Mouse (Mus musculus): ENCODE data around the gene Olfr60. TPM values are rescaled to one million over a fixed set of nuclear protein-coding genes. Genes with fewer than 3 reads are reported as not detected.

Olfr60 gene
- total RNA-seq (2014; fragmentation: Nextera tagmentation): not detected in 2 replicates
- total RNA-seq (2017): not detected in 2 replicates

DNA sequence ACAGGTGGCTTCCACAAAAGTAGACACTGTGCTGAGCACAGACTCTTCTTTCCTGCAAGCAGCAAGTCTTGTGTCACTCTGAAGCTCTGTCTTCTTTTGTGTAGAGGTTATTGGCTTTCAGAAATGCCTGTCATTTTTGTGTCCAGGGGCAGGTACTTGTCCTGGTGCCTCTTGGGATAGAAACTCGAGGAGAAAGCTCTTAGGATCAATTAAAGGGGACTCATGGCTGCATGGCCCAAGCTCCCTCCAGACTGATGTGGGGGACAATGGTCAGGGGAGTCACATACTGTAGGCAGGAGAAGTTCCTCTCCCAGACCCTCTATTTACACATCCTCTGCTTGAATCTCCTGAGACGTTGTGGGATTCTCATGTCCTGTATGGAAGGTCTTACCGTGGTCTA, at the start of gene Olfr60:
Olfr60 (minus strand) TSS at position 101 of the 400 bp plus-strand sequence.
- ATAC-seq (replicated peaks; ENCODE audit: low FRiP score, low TSS enrichment, poor library complexity, severe bottlenecking): no peak

DNA sequence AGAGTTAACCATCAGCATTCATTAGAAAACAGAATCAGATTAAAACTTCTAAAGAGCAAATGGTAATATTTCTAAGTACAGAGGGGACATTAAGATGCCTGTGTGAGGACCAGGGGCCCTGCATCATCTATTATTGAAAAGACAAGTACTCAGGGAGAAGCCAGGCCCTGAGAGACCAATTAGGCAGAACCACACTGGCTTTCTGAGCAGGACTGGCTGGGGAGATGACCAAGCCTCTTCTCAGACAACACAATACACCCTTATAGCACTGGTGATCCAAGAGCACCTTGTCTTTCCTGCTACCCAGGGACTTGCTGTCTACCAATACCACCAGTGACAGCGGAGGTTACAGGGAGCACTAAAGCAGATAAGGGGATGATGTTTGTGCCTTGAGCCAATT, 41.3 kb upstream of the Olfr60 start, which contains the start of gene Olfr531:
Olfr531 (minus strand) TSS at position 101 of the 400 bp plus-strand sequence.
- ATAC-seq (replicated peaks; ENCODE audit: low FRiP score, low TSS enrichment, poor library complexity, severe bottlenecking): no peak

GRCm38 (mm10) chr7:140376911-140377310, 15.4 kb upstream of the Olfr60 start:
- ATAC-seq (replicated peaks; ENCODE audit: low FRiP score, low TSS enrichment, poor library complexity, severe bottlenecking): no peak

GRCm38 (mm10) chr7:140376231-140376630, 14.8 kb upstream of the Olfr60 start, which contains the start of gene Olfr530:
Gene Olfr530 (minus strand): TSS chr7:140376331.
- no peak for ATAC-seq (replicated peaks; ENCODE audit: low FRiP score, low TSS enrichment, poor library complexity, severe bottlenecking)

- no peak for ATAC-seq (replicated peaks; ENCODE audit: low FRiP score, low TSS enrichment, poor library complexity, severe bottlenecking)
Measured at GRCm38 (mm10) chr7:140374300-140374699, 12.8 kb upstream of the Olfr60 start.

DNA sequence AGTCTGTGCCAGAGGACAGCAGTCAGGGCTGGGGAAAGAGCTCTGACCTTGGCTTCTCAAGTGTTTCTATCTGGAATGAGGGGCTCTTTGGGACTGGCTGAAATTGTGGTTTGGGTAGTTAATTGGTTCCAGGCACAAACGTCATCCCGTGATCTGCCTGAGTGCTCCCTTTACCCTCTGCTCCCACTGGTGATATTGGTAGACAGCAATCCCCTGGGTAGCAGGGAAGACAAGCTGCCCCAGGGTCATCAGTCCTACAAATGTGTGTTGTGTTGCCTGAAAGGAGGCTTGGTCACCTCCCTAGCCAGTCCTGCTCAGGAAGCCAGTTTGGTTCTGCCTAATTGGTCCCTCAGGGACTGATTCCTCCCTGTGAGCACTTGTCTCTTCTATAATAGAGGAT, 27.8 kb downstream of the Olfr60 start, which contains the start of gene Olfr527:
Olfr527 (plus strand) TSS at position 301 of the 400 bp plus-strand sequence.
- ATAC-seq (replicated peaks; ENCODE audit: low FRiP score, low TSS enrichment, poor library complexity, severe bottlenecking): no peak

GRCm38 (mm10) chr7:140329766-140330304, 31.6 kb downstream of the Olfr60 start:
- ATAC-seq (replicated peaks; ENCODE audit: low FRiP score, low TSS enrichment, poor library complexity, severe bottlenecking): no peak

GRCm38 (mm10) chr7:140321135-140321534, 40.3 kb downstream of the Olfr60 start:
- ATAC-seq (replicated peaks; ENCODE audit: low FRiP score, low TSS enrichment, poor library complexity, severe bottlenecking): no peak

DNA sequence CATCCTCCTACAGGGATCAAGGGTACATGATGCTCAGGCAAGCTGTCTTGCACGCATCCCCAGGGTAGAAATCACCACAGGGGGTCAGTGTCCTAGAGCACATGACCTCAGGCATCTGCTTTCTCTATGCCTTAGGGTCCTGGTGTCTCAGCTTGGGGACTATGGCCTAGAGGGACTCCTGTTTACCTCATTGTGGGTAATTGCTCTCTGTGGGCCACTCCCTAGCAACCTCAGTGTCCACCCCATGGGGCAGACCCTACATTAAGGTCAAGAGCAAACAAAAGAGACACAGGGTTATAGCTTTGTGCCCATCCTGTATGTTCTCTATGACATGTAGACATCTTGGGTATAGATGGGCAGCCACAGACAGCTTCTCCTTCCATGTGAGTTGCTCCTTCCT, 40.9 kb downstream of the Olfr60 start, which contains the start of gene Olfr525:
Olfr525 (plus strand) TSS at position 301 of the 400 bp plus-strand sequence.
- ATAC-seq (replicated peaks; ENCODE audit: low FRiP score, low TSS enrichment, poor library complexity, severe bottlenecking): no peak

DNA sequence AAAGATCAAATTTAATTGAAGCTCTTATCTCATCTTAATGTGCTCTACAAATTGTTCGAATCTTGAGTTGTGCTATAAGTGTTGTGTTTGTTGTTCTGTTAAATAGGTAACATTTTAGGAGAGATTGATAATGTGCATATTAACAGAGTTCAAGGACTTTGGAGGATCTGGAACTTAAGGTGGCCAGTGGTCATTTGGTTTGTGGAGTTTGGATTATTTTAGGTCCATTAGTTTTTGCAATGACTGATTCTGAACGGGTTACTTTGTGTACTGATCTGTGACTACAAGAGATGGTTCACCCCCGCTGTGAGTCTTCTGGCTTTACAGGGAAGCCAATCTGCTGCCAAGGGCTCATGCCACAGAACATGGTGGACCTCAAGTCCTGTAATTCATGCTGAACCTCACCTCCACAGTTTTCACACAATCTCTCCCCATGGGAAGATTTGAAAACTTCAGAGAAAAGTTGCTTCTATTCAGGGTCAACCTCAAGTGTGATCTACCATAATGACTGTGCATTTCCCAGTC, 41.5 kb downstream of the Olfr60 start:
- no peak for ATAC-seq (replicated peaks; ENCODE audit: low FRiP score, low TSS enrichment, poor library complexity, severe bottlenecking)

DNA sequence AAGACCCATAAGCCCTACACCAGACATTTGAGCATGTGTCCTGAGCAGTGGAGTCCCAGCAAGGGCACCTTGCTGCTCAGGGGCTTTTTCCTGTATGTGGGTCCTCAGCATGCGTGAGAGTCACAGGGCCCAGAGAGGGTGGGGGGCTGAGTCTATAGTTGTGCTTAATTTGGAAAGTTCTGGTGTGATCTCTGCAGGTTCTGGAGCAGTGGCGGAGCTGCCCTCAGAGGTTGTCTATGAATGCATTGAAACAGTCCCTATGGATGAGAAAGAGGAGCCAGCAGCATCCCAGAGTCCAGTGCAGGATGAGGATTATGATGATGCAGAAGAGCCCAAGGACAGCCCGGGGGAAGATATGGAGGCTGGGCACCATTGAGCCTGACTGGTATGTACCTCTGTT, 62.1 kb downstream of the Olfr60 start:
- no peak for ATAC-seq (replicated peaks; ENCODE audit: low FRiP score, low TSS enrichment, poor library complexity, severe bottlenecking)

DNA sequence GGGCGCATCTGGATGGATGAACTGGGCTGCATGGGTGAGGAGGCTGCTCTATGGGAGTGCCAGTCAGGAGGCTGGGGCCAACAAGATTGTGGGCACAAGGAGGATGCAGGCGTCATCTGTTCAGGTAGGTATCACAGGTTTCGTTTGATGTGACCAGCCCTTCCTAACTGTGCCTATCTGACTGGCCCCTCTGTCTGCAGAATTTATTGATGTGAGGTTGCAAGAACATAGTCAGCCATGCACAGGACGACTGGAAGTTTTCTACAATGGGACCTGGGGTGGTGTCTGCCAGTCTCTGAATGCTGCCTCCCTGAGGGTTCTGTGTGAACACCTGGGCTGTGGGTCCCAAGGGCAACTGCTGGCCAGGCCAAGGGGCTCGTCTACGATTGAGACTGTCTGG, 64.6 kb downstream of the Olfr60 start:
- ATAC-seq (replicated peaks; ENCODE audit: low FRiP score, low TSS enrichment, poor library complexity, severe bottlenecking): no peak

DNA sequence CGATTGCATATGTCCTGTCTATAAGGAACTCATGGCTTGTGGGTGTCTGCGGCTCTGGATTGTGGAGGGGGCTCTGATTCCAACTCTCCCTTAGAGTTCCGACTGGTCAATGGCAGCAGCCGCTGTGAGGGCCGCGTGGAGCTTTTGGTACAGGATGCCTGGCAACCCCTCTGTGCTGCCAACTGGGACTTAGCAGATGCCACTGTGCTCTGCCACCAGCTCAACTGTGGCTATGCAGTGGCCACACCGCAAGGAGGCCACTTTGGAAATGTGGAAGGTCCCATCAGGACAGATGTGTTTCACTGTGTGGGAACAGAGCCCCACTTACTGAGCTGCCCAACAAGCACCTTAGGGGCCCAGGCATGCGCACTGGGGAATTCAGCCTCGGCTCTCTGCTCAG, 65.7 kb downstream of the Olfr60 start:
- ATAC-seq (replicated peaks; ENCODE audit: low FRiP score, low TSS enrichment, poor library complexity, severe bottlenecking): no peak

Other genes with a start within 250 kb of the Olfr60 start
- 15.1 and 22.1 TPM in 2 replicates for gene Paox, start 245.9 kb downstream of the Olfr60 start, total RNA-seq (2014; fragmentation: Nextera tagmentation)
- gene Paox, start 245.9 kb downstream of the Olfr60 start, total RNA-seq (2017): 4.1 and 6.9 TPM in 2 replicates
- gene Echs1, start 245.2 kb downstream of the Olfr60 start, total RNA-seq (2014; fragmentation: Nextera tagmentation): 50.1 and 62.9 TPM in 2 replicates
- 52.5 and 85.0 TPM in 2 replicates for gene Echs1, start 245.2 kb downstream of the Olfr60 start, total RNA-seq (2017)
- gene Mtg1, start 224.1 kb downstream of the Olfr60 start, total RNA-seq (2014; fragmentation: Nextera tagmentation): 39.7 and 53.5 TPM in 2 replicates
- gene Mtg1, start 224.1 kb downstream of the Olfr60 start, total RNA-seq (2017): 8.3 and 13.0 TPM in 2 replicates
- gene Sprn, start 206.8 kb downstream of the Olfr60 start, total RNA-seq (2014; fragmentation: Nextera tagmentation): 0.83 TPM in 1 of 2 replicates, not detected in the other
- gene Sprn, start 206.8 kb downstream of the Olfr60 start, total RNA-seq (2017): not detected in 2 replicates
- not detected in 2 replicates for gene Olfr522, start 196.9 kb downstream of the Olfr60 start, total RNA-seq (2014; fragmentation: Nextera tagmentation)
- not detected in 2 replicates for gene Olfr522, start 196.9 kb downstream of the Olfr60 start, total RNA-seq (2017)
- gene Olfr523, start 188.5 kb downstream of the Olfr60 start, total RNA-seq (2014; fragmentation: Nextera tagmentation): not detected in 2 replicates
- gene Olfr523, start 188.5 kb downstream of the Olfr60 start, total RNA-seq (2017): not detected in 2 replicates
- not detected in 2 replicates for gene Olfr524, start 155.7 kb downstream of the Olfr60 start, total RNA-seq (2014; fragmentation: Nextera tagmentation)
- gene Olfr524, start 155.7 kb downstream of the Olfr60 start, total RNA-seq (2017): not detected in 2 replicates
- not detected in 2 replicates for gene Cd163l1, start 143.4 kb downstream of the Olfr60 start, total RNA-seq (2014; fragmentation: Nextera tagmentation)
- gene Cd163l1, start 143.4 kb downstream of the Olfr60 start, total RNA-seq (2017): 0.19 TPM in 1 of 2 replicates, not detected in the other
- gene 5830411N06Rik, start 114.4 kb downstream of the Olfr60 start, total RNA-seq (2014; fragmentation: Nextera tagmentation): not detected in 2 replicates
- not detected in 2 replicates for gene 5830411N06Rik, start 114.4 kb downstream of the Olfr60 start, total RNA-seq (2017)
- not detected in 2 replicates for gene Olfr525, start 40.8 kb downstream of the Olfr60 start, total RNA-seq (2014; fragmentation: Nextera tagmentation)
- not detected in 2 replicates for gene Olfr525, start 40.8 kb downstream of the Olfr60 start, total RNA-seq (2017)
- gene Olfr527, start 27.7 kb downstream of the Olfr60 start, total RNA-seq (2014; fragmentation: Nextera tagmentation): not detected in 2 replicates
- gene Olfr527, start 27.7 kb downstream of the Olfr60 start, total RNA-seq (2017): not detected in 2 replicates
- not detected in 2 replicates for gene Olfr530, start 14.7 kb upstream of the Olfr60 start, total RNA-seq (2014; fragmentation: Nextera tagmentation)
- gene Olfr530, start 14.7 kb upstream of the Olfr60 start, total RNA-seq (2017): not detected in 2 replicates
- gene Olfr531, start 41.2 kb upstream of the Olfr60 start, total RNA-seq (2014; fragmentation: Nextera tagmentation): not detected in 2 replicates
- gene Olfr531, start 41.2 kb upstream of the Olfr60 start, total RNA-seq (2017): not detected in 2 replicates
- not detected in 2 replicates for gene Olfr532, start 60.0 kb upstream of the Olfr60 start, total RNA-seq (2014; fragmentation: Nextera tagmentation)
- gene Olfr532, start 60.0 kb upstream of the Olfr60 start, total RNA-seq (2017): not detected in 2 replicates
- gene Olfr533, start 101.7 kb upstream of the Olfr60 start, total RNA-seq (2014; fragmentation: Nextera tagmentation): not detected in 2 replicates
- gene Olfr533, start 101.7 kb upstream of the Olfr60 start, total RNA-seq (2017): not detected in 2 replicates
- gene Olfr535, start 122.5 kb upstream of the Olfr60 start, total RNA-seq (2014; fragmentation: Nextera tagmentation): not detected in 2 replicates
- gene Olfr535, start 122.5 kb upstream of the Olfr60 start, total RNA-seq (2017): not detected in 2 replicates
- gene Olfr536, start 145.7 kb upstream of the Olfr60 start, total RNA-seq (2014; fragmentation: Nextera tagmentation): not detected in 2 replicates
- not detected in 2 replicates for gene Olfr536, start 145.7 kb upstream of the Olfr60 start, total RNA-seq (2017)
- gene Olfr538, start 206.2 kb upstream of the Olfr60 start, total RNA-seq (2014; fragmentation: Nextera tagmentation): not detected in 2 replicates
- not detected in 2 replicates for gene Olfr538, start 206.2 kb upstream of the Olfr60 start, total RNA-seq (2017)
- gene Olfr46, start 239.6 kb upstream of the Olfr60 start, total RNA-seq (2014; fragmentation: Nextera tagmentation): not detected in 2 replicates
- gene Olfr46, start 239.6 kb upstream of the Olfr60 start, total RNA-seq (2017): not detected in 2 replicates

All from megakaryocyte-erythroid progenitor cell, adult 5-6 weeks (primary cell).